Comparison of ENCODE assay signal across 32 mouse cellular contexts in genomic region chr14:103378703-103379102, GRCm38 (mm10).
"Had no signal": no experiment of that assay in that cellular context is flagged by ENCODE, and none has a peak within 500 bp of the region (broad histone marks: within the 10 kb centered on the region; RNA-seq: fewer than 3 reads in every experiment).

No protein-coding gene starts in this region.

- H3K4me1 ChIP-seq: limb, embryonic 10.5 days; limb, embryonic 12.5 days; limb, embryonic 13.5 days; limb, embryonic 15.5 days; liver, embryonic 12.5 days; liver, embryonic 13.5 days; liver, embryonic 15.5 days; lung, embryonic 15.5 days; megakaryocyte, embryonic 14.5 days; midbrain, embryonic 10.5 days; midbrain, embryonic 12.5 days; midbrain, embryonic 13.5 days; midbrain, embryonic 15.5 days had no signal

- H3K36me3 ChIP-seq: limb, embryonic 10.5 days; limb, embryonic 12.5 days; limb, embryonic 13.5 days; limb, embryonic 15.5 days; liver, embryonic 12.5 days; liver, embryonic 13.5 days; liver, embryonic 15.5 days; lung, embryonic 15.5 days; midbrain, embryonic 10.5 days; midbrain, embryonic 12.5 days; midbrain, embryonic 13.5 days; midbrain, embryonic 15.5 days had no signal

- H3K4me3 ChIP-seq: left cerebral cortex, adult 2 months; limb, embryonic 10.5 days; limb, embryonic 12.5 days; limb, embryonic 13.5 days; limb, embryonic 15.5 days; liver, embryonic 12.5 days; liver, embryonic 13.5 days; liver, embryonic 15.5 days; lung, embryonic 15.5 days; megakaryocyte, embryonic 14.5 days; midbrain, embryonic 10.5 days; midbrain, embryonic 12.5 days; midbrain, embryonic 13.5 days; midbrain, embryonic 15.5 days; myocyte had no signal

- H3K4me2 ChIP-seq: limb, embryonic 12.5 days; limb, embryonic 13.5 days; limb, embryonic 15.5 days; liver, embryonic 11.5 days; liver, embryonic 12.5 days; liver, embryonic 13.5 days; liver, embryonic 15.5 days; lung, embryonic 14.5 days; lung, embryonic 15.5 days; midbrain, embryonic 11.5 days; midbrain, embryonic 12.5 days; midbrain, embryonic 13.5 days; midbrain, embryonic 15.5 days had no signal

- H3K9me3 ChIP-seq: limb, embryonic 10.5 days; limb, embryonic 12.5 days; limb, embryonic 13.5 days; limb, embryonic 15.5 days; liver, embryonic 12.5 days; liver, embryonic 13.5 days; liver, embryonic 15.5 days; lung, embryonic 15.5 days; megakaryocyte, embryonic 14.5 days; midbrain, embryonic 10.5 days; midbrain, embryonic 12.5 days; midbrain, embryonic 13.5 days; midbrain, embryonic 15.5 days had no signal

- ATAC-seq: liver, embryonic 12.5 days; liver, postnatal 0 days; lung, postnatal 0 days; midbrain, embryonic 13.5 days; midbrain, embryonic 15.5 days; midbrain, embryonic 16.5 days had no signal

- DNase-seq: left cerebral cortex, postnatal 4 days; liver; liver, embryonic 13.5 days; liver, postnatal 0 days; lung, adult 18-20 months; lung, adult 2 months; lung, embryonic 14.5 days; lung, postnatal 10 days; lung, postnatal 14 days; lung, postnatal 36 days; lung, postnatal 4 days; midbrain, embryonic 14.5 days had no signal

- H3K27me3 ChIP-seq: limb, embryonic 12.5 days; limb, embryonic 13.5 days; limb, embryonic 15.5 days; liver, embryonic 12.5 days; liver, embryonic 13.5 days; liver, embryonic 15.5 days; lung, embryonic 15.5 days; megakaryocyte, embryonic 14.5 days; midbrain, embryonic 12.5 days; midbrain, embryonic 13.5 days; midbrain, embryonic 15.5 days had no signal

- H3K9ac ChIP-seq: limb, embryonic 12.5 days; limb, embryonic 13.5 days; limb, embryonic 15.5 days; liver, embryonic 12.5 days; liver, embryonic 13.5 days; liver, embryonic 14.5 days; liver, embryonic 15.5 days; liver, postnatal 0 days; lung, embryonic 14.5 days; lung, embryonic 15.5 days; midbrain, embryonic 12.5 days; midbrain, embryonic 13.5 days; midbrain, embryonic 15.5 days had no signal

- H3K27ac ChIP-seq: left cerebral cortex, adult 2 months; limb, embryonic 10.5 days; limb, embryonic 12.5 days; limb, embryonic 13.5 days; limb, embryonic 15.5 days; liver, embryonic 12.5 days; liver, embryonic 13.5 days; liver, embryonic 14.5 days; liver, embryonic 15.5 days; lung, embryonic 15.5 days; macrophage; midbrain, embryonic 10.5 days; midbrain, embryonic 12.5 days; midbrain, embryonic 13.5 days; midbrain, embryonic 15.5 days had no signal
